9 mouse cellular contexts compared by ENCODE assay signal in genomic region chr11:67085489-67085888, GRCm38 (mm10). TPM values are rescaled to one million over a fixed set of nuclear protein-coding genes. Genes with fewer than 3 reads are reported as not detected.
DNase-seq lines count a peak whose midpoint lies in the region; ATAC-seq lines count a peak whose summit lies in the region.
"Had no signal": no experiment of that assay in that cellular context is flagged by ENCODE, and none has a peak within 500 bp of the region (broad histone marks: within the 10 kb centered on the region; RNA-seq: fewer than 3 reads in every experiment).

No protein-coding gene starts in this region.

- peaks cover 17% of the 10 kb centered on the region; the same call in 1 of the 2 replicates for H3K27me3 ChIP-seq in hindbrain, embryonic 14.5 days (ENCODE audit: control insufficient read depth, insufficient read depth, low read length)
- peaks cover 30% of the 10 kb centered on the region for H3K27me3 ChIP-seq in hindbrain, embryonic 12.5 days
- H3K27me3 ChIP-seq in midbrain, embryonic 14.5 days (ENCODE audit: control insufficient read depth, insufficient read depth, low read length): peaks cover 10% of the 10 kb centered on the region; the same call in 1 of the 2 replicates

- H3K4me3 ChIP-seq in hindbrain, embryonic 14.5 days (replicated peaks; ENCODE audit: low read length): no peak overlapping the region
- H3K4me3 ChIP-seq in hindbrain, embryonic 12.5 days: no peak overlapping the region
- H3K4me3 ChIP-seq in midbrain, embryonic 14.5 days (replicated peaks; ENCODE audit: low read depth, low read length): no peak overlapping the region
- H3K4me3 ChIP-seq: embryonic facial prominence, embryonic 15.5 days had no signal

- WGBS in hindbrain, embryonic 14.5 days: 2% methylated on average over 6 of the region's 6 CpGs
- WGBS in hindbrain, embryonic 12.5 days: 7% methylated on average over 6 of the region's 6 CpGs
- WGBS in midbrain, embryonic 14.5 days: 3% methylated on average over 6 of the region's 6 CpGs

- no peaks in the 10 kb centered on the region for H3K36me3 ChIP-seq in hindbrain, embryonic 14.5 days (replicated peaks; ENCODE audit: control insufficient read depth, insufficient read depth)
- no peaks in the 10 kb centered on the region for H3K36me3 ChIP-seq in hindbrain, embryonic 12.5 days
- no peaks in the 10 kb centered on the region for H3K36me3 ChIP-seq in midbrain, embryonic 14.5 days (ENCODE audit: control insufficient read depth, insufficient read depth, low read length)
- H3K36me3 ChIP-seq: embryonic facial prominence, embryonic 15.5 days had no signal

- ATAC-seq in hindbrain, embryonic 14.5 days (ENCODE audit: low FRiP score): no peak
- no peak for ATAC-seq in hindbrain, embryonic 12.5 days (ENCODE audit: low FRiP score)
- peak; percentile 65 for ATAC-seq in activated CD4-positive, CD25-positive, alpha-beta regulatory T cell, adult 4 months
- no peak for ATAC-seq in midbrain, embryonic 14.5 days (ENCODE audit: low FRiP score, low TSS enrichment)

- H3K4me1 ChIP-seq in hindbrain, embryonic 14.5 days (replicated peaks; ENCODE audit: control insufficient read depth, insufficient read depth, low read length): no peaks in the 10 kb centered on the region
- 0 out of 2 replicates have a peak, but pooled peaks cover 10% of the 10 kb centered on the region for H3K4me1 ChIP-seq in hindbrain, embryonic 12.5 days
- H3K4me1 ChIP-seq in midbrain, embryonic 14.5 days (ENCODE audit: control insufficient read depth, insufficient read depth, low read length): no peaks in the 10 kb centered on the region
- H3K4me1 ChIP-seq: embryonic facial prominence, embryonic 15.5 days had no signal

- H3K9ac ChIP-seq in hindbrain, embryonic 14.5 days: no peak overlapping the region
- H3K9ac ChIP-seq in hindbrain, embryonic 12.5 days: no peak overlapping the region
- no peak overlapping the region for H3K9ac ChIP-seq in midbrain, embryonic 14.5 days (replicated peaks; ENCODE audit: low read length)
- H3K9ac ChIP-seq: embryonic facial prominence, embryonic 15.5 days had no signal

- H3K27ac ChIP-seq in hindbrain, embryonic 14.5 days: no peak overlapping the region
- H3K27ac ChIP-seq in hindbrain, embryonic 12.5 days: no peak overlapping the region
- no peak overlapping the region for H3K27ac ChIP-seq in midbrain, embryonic 14.5 days (replicated peaks; ENCODE audit: low read depth, low read length)
- H3K27ac ChIP-seq: embryonic facial prominence, embryonic 15.5 days had no signal

- intact Hi-C loops in heart, postnatal 36 days (cut with DNase I): loop anchor here (1.0 to 2.0 kb wide), 2 partner anchors 60 to 179 kb away; partner anchors contain the start of gene Tmem220

- no peak overlapping the region for H3K4me2 ChIP-seq in hindbrain, embryonic 14.5 days (replicated peaks)
- H3K4me2 ChIP-seq in hindbrain, embryonic 12.5 days (replicated peaks): no peak overlapping the region
- H3K4me2 ChIP-seq in midbrain, embryonic 14.5 days (ENCODE audit: low read length): no peak overlapping the region
- H3K4me2 ChIP-seq: embryonic facial prominence, embryonic 15.5 days had no signal

- DNase-seq in hindbrain, embryonic 14.5 days (ENCODE audit: low spot score): peak; percentile 81
- peak; percentile 62 to 73 for DNase-seq in cerebellum, postnatal 36 days
- DNase-seq in heart, postnatal 36 days: peak; percentile 61 to 73
- DNase-seq in left cerebral cortex, adult 18-20 months (ENCODE audit: low spot score in 2 of 2): peak; percentile 75 to 78
- DNase-seq in midbrain, embryonic 14.5 days: peak; percentile 90
- DNase-seq in spleen, postnatal 4 days (ENCODE audit: low spot score in 2 of 2): peak; percentile 58 to 83

- H3K9me3 ChIP-seq in hindbrain, embryonic 14.5 days (ENCODE audit: control insufficient read depth, low read length): no peaks in the 10 kb centered on the region
- H3K9me3 ChIP-seq in hindbrain, embryonic 12.5 days (replicated peaks): no peaks in the 10 kb centered on the region
- no peaks in the 10 kb centered on the region for H3K9me3 ChIP-seq in midbrain, embryonic 14.5 days (ENCODE audit: control insufficient read depth, low read length)
- H3K9me3 ChIP-seq: embryonic facial prominence, embryonic 15.5 days had no signal

RNA-seq across cellular contexts. Expression of gene Myh3, which starts 7.4 kb away (rescaled TPM):
- polyA plus RNA-seq in hindbrain, embryonic 14.5 days (2014; fragmentation: Nextera tagmentation; extraction: Ambion mirVana): 0.17 and 0.23 TPM in 2 replicates
- polyA plus RNA-seq in hindbrain, embryonic 12.5 days (2016; fragmentation: Nextera tagmentation; extraction: Ambion mirVana): 4.3 and 26.2 TPM in 2 replicates
- under 1 TPM in 1 of 2 experiments, not detected in 1; 0.19 TPM for polyA plus RNA-seq in activated CD4-positive, CD25-positive, alpha-beta regulatory T cell, adult 4 months (2017; shearing (Covaris generic))
- not detected for total RNA-seq in heart, postnatal 36 days (2021)
- 1 to 10 TPM; 4.1 to 4.2 TPM for total RNA-seq in left cerebral cortex, adult 18-20 months (2021)
- 0.12 and 0.18 TPM in 2 replicates for polyA plus RNA-seq in midbrain, embryonic 14.5 days (2014; fragmentation: Nextera tagmentation; extraction: Ambion mirVana)

RNA-seq across cellular contexts. Expression of gene Sco1, which starts 33.0 kb away (rescaled TPM):
- polyA plus RNA-seq in hindbrain, embryonic 14.5 days (2014; fragmentation: Nextera tagmentation; extraction: Ambion mirVana): 10.2 and 11.7 TPM in 2 replicates
- polyA plus RNA-seq in hindbrain, embryonic 12.5 days (2016; fragmentation: Nextera tagmentation; extraction: Ambion mirVana): 18.2 and 18.9 TPM in 2 replicates
- 1 to 10 TPM; 6.9 to 8.9 TPM for polyA plus RNA-seq in activated CD4-positive, CD25-positive, alpha-beta regulatory T cell, adult 4 months (2017; shearing (Covaris generic))
- 10 to 100 TPM; 17.9 to 21.2 TPM for total RNA-seq in heart, postnatal 36 days (2021)
- 10 to 100 TPM; 10.8 TPM for total RNA-seq in left cerebral cortex, adult 18-20 months (2021)
- 11.3 and 13.1 TPM in 2 replicates for polyA plus RNA-seq in midbrain, embryonic 14.5 days (2014; fragmentation: Nextera tagmentation; extraction: Ambion mirVana)

RNA-seq across cellular contexts. Expression of gene Adprm, which starts 33.1 kb away (rescaled TPM):
- polyA plus RNA-seq in hindbrain, embryonic 14.5 days (2014; fragmentation: Nextera tagmentation; extraction: Ambion mirVana): 32.4 and 37.0 TPM in 2 replicates
- polyA plus RNA-seq in hindbrain, embryonic 12.5 days (2016; fragmentation: Nextera tagmentation; extraction: Ambion mirVana): 37.8 and 39.6 TPM in 2 replicates
- 10 to 100 TPM; 66.8 to 67.3 TPM for polyA plus RNA-seq in activated CD4-positive, CD25-positive, alpha-beta regulatory T cell, adult 4 months (2017; shearing (Covaris generic))
- total RNA-seq in heart, postnatal 36 days (2021): 10 to 100 TPM; 12.5 to 16.3 TPM
- 10 to 100 TPM; 24.3 to 27.5 TPM for total RNA-seq in left cerebral cortex, adult 18-20 months (2021)
- polyA plus RNA-seq in midbrain, embryonic 14.5 days (2014; fragmentation: Nextera tagmentation; extraction: Ambion mirVana): 29.3 and 36.6 TPM in 2 replicates
